Mouse (Mus musculus) embryonic facial prominence, embryonic 11.5 days (tissue): Measurements from ENCODE around the gene Gm42688. TPM values are rescaled to one million over a fixed set of nuclear protein-coding genes. Genes with fewer than 3 reads are reported as not detected.

Experiments
- ATAC-seq: fragments of 200-750 bp; cut with Nextera tagmentation; replicated peaks from 2 replicates; pipeline ENCODE4 v1.8.0; 2017; ENCODE audit warnings: low read depth; ENCODE audit not compliant: insufficient number of reproducible peaks, low FRiP score, low TSS enrichment
- DNase-seq: peaks from one replicate; pipeline ENCODE4 v3.0.0-alpha.2; 2015; ENCODE audit warnings: low spot score
- H3K27ac ChIP-seq: fragments of 300-500 bp; sonication (generic); replicated peaks from 2 replicates; pipeline ENCODE4 v1.5.1; 2014; ENCODE audit warnings: mild to moderate bottlenecking, low read depth, low read length, control low read depth
- H3K27me3 ChIP-seq: fragments of 300-500 bp; sonication (generic); 2 replicates; pipeline ENCODE4 v1.6.1; 2014; ENCODE audit warnings: mild to moderate bottlenecking, low read length, moderate library complexity, mixed read lengths; ENCODE audit not compliant: control insufficient read depth, insufficient read depth
- H3K36me3 ChIP-seq: fragments of 300-500 bp; sonication (generic); replicated peaks from 2 replicates; pipeline ENCODE4 v1.6.1; 2014; ENCODE audit warnings: low read depth, mild to moderate bottlenecking, low read length, moderate library complexity, mixed read lengths; ENCODE audit not compliant: control insufficient read depth, insufficient read depth
- H3K4me1 ChIP-seq: fragments of 300-500 bp; sonication (generic); 2 replicates; pipeline ENCODE4 v1.6.1; 2014; ENCODE audit warnings: low read length, mixed read lengths; ENCODE audit not compliant: control insufficient read depth, insufficient read depth
- H3K4me2 ChIP-seq: fragments of 300-500 bp; sonication (generic); 2 replicates; pipeline ENCODE4 v1.6.1; 2014; ENCODE audit warnings: low read depth, mild to moderate bottlenecking, control low read depth, low read length, moderate library complexity
- H3K4me3 ChIP-seq: fragments of 300-500 bp; sonication (generic); 2 replicates; pipeline ENCODE4 v1.5.1; 2014; ENCODE audit warnings: low read depth, low read length, control low read depth
- H3K9ac ChIP-seq: fragments of 300-500 bp; sonication (generic); replicated peaks from 2 replicates; pipeline ENCODE4 v1.6.1; 2014; ENCODE audit warnings: mild to moderate bottlenecking, control low read depth, low read length
- H3K9me3 ChIP-seq: fragments of 300-500 bp; sonication (generic); replicated peaks from 2 replicates; pipeline ENCODE4 v1.6.1; 2016; ENCODE audit warnings: mild to moderate bottlenecking, low read length, inconsistent platforms, mixed read lengths; ENCODE audit not compliant: control insufficient read depth
- WGBS: fragments of 180-500 bp; shearing (Covaris S2); extraction: QIAGEN DNeasy Blood & Tissue Kit; methylation state at CpG from one replicate; pipeline ENCODE4 v1.1.7; 2014; 5-methylcytosine and 5-hydroxymethylcytosine counted together
- polyA plus RNA-seq: library from polyadenylated mRNA; unstranded; fragments of >200 nt; fragmentation: Nextera tagmentation; extraction: Ambion mirVana; gene quantifications from 2 replicates; pipeline ENCODE4 v1.2.1, GENCODE M21; 2014

Gm42688 gene
- polyA plus RNA-seq, 1 experiment from 2014 or later: 0.97 TPM

- WGBS: 32% methylated on average over 6 of the region's 6 CpGs
- ATAC-seq: no peak
- DNase-seq: no peak
Observed at GRCm38 (mm10) chr6:83066441-83066840, 35.0 kb upstream of the Gm42688 start.

GRCm38 (mm10) chr6:83068221-83068620, 33.2 kb upstream of the Gm42688 start:
- no peaks in the 10 kb centered on the region for H3K36me3 ChIP-seq
- H3K4me1 ChIP-seq: peaks cover 6% of the 10 kb centered on the region
- H3K4me2 ChIP-seq: no peak overlapping the region
- H3K27me3 ChIP-seq: peaks cover 91% of the 10 kb centered on the region
- H3K4me3 ChIP-seq: peak overlapping the region; percentile 30; the same call in 1 of the 2 replicates
- H3K27ac ChIP-seq: no peak overlapping the region
- H3K9me3 ChIP-seq: no peaks in the 10 kb centered on the region
- no peak for ATAC-seq
- no peak overlapping the region for H3K9ac ChIP-seq
- WGBS: 3% methylated on average over 8 of the region's 8 CpGs
- DNase-seq: no peak

More at GRCm38 (mm10) chr6:83066441-83066840, 35.0 kb upstream of the Gm42688 start:
- no peak overlapping the region for H3K4me2 ChIP-seq
- H3K27me3 ChIP-seq: peaks cover 83% of the 10 kb centered on the region
- no peaks in the 10 kb centered on the region for H3K36me3 ChIP-seq
- H3K4me3 ChIP-seq: no peak overlapping the region
- H3K9me3 ChIP-seq: no peaks in the 10 kb centered on the region
- no peak overlapping the region for H3K9ac ChIP-seq
- peaks cover 6% of the 10 kb centered on the region for H3K4me1 ChIP-seq
- no peak overlapping the region for H3K27ac ChIP-seq

DNA sequence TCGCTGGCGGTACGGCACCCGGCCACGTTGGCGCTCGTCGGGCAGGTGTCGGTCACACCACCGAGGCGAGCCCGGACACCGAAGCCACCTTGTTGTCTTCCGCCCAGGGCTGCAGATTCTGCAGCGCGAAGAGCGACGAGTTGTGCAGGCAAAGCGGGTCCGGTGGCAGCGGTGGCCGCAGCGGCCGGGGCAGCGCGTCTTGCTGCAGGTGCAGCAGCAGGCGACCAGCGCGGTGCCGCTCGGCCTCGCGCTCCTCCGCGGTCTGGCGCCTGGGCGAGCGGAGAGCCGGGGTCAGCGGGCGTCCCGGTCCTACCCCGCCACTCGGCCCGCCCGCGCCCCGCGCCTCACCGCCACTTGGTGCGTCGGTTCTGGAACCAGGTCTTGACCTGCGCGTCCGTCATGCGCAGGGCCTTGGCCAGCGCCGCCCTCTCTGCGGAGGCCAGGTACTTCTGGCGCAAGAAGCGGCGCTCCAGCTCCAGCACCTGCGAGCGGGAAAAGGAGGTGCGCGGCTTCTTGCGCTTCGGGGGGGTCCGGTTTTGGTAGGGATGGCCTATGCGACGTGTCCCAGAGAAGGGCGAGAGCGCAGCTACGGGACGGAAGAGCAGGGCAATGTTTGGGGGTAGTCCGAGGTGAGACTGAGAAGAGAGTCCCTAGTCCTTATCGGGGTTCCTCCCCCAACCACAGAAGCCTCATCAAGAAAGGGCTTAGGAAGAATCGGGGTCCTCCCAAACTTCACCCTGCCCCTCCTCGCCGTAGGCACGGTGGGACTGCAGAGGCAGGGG, 32.5 kb upstream of the Gm42688 start:
- H3K27ac ChIP-seq: no peak overlapping the region
- H3K27me3 ChIP-seq: peaks cover 89% of the 10 kb centered on the region
- DNase-seq (no peak), ATAC-seq (no peak)
- H3K4me2 ChIP-seq: peak overlapping the region; percentile 41
- no peaks in the 10 kb centered on the region for H3K9me3 ChIP-seq
- no peaks in the 10 kb centered on the region for H3K36me3 ChIP-seq
- H3K4me3 ChIP-seq: peak overlapping the region; percentile 30
- under 1% methylated on average over 81 of the region's 81 CpGs for WGBS
- no peak overlapping the region for H3K9ac ChIP-seq
- H3K4me1 ChIP-seq: peaks cover 6% of the 10 kb centered on the region

DNA sequence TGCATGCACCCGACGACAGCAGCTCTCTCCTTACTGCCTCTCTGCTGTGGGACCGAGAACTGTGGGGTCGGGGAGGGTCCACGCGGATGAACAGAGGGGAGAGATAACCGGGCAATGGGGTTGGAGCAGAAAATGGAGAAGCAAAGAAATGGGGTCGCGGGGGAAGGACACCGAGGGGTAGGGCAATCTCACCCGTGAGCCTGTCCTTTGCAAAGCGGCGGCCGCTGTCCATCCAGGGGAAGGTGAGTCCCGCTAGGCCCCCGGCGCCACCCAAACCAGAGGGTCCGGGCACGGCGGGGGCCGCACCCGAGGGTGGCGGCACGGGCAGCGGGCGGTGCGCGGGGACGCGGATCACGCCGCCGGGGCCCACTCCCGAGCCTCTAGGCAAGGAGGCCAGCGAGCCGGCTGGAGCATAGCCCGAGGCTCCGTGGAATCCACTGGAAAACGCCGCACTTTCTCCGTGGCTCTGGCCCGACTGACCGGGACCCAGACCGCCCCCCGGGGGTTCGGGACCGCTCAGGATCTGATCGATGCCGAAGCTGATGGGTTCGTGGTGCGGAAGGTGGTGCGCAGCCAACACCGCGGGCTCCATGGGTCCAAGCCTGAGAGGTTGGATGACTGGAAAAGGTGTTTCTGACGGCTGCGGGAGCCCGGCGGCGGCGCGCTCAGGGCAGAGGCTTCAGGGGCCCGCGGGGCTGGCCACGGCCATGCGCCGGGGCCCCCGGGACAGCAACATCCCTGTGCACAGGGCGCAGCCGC, 31.8 kb upstream of the Gm42688 start:
- DNase-seq (no peak), ATAC-seq (peak; percentile 10; the same call in 1 of the 2 replicates)
- Histone ChIP-seq H3K4me1 (peaks cover 6% of the 10 kb centered on the region), H3K4me3 (peak overlapping the region; percentile 30), H3K27ac (no peak overlapping the region), H3K36me3 (no peaks in the 10 kb centered on the region), H3K27me3 (peaks cover 86% of the 10 kb centered on the region), H3K4me2 (peak overlapping the region; percentile 46), H3K9me3 (no peaks in the 10 kb centered on the region), H3K9ac (no peak overlapping the region; the same call in none of the 2 replicates)
- 3% methylated on average over 69 of the region's 69 CpGs for WGBS

DNA sequence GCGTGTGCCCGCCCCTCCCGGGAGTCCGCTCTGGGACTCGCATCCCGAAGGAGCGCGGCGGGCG, 31.3 kb upstream of the Gm42688 start, which contains the start of gene Tlx2:
Tlx2 (minus strand) TSS at position 47 of the 64 bp plus-strand sequence.
- H3K36me3 ChIP-seq: no peaks in the 10 kb centered on the region

DNA sequence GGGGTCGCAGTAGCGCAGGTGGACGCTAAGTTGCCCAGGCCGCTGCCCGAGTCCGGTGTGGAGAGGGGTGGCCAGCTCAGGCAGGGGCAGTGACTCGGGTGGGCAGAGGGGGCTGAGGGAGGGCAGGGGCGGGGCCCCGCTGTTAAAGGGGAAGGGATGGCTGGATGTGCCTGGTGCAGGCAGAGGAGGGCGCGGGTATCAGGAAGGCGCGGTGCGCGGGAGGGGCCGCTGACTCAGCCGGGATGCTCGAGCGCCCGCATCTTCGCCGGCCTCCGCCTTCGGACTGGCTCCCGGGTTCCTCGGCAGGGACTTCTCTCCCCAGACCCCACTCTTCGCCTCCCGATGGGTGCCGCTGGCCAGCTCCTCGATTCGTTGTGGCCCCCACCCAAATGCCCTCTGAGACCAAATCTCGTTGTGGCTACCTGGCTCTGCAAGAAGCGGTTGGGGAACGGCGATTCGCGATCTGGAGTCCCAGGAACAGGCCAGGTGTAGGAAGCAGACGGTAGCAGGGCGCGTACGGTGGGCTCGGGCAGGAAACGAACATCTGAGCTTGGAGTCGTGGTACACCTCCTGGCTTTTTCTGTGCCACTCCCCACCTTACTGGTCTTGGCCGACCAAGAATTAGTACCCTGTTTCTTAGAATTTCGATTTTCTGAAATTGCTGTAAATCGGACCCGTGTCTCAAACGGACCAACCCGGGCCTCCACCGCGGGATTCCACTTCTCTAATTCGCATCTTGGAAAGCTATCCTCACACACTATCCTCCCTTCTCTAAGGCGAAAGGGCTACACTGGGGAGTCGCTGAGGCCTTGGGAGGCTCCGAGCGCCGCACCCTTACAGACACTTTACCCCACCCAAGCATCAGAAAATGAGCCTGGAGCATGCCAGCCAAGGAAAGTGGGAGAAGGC, 30.9 kb upstream of the Gm42688 start:
- Histone ChIP-seq H3K27me3 (peaks cover 80% of the 10 kb centered on the region), H3K36me3 (no peaks in the 10 kb centered on the region), H3K9ac (peak overlapping the region; percentile 30; the same call in 1 of the 2 replicates), H3K9me3 (no peaks in the 10 kb centered on the region), H3K4me3 (peak overlapping the region; percentile 30), H3K27ac (0 out of 2 replicates have a peak overlapping the region, but pooled peaks have one; percentile 28), H3K4me1 (peaks cover 6% of the 10 kb centered on the region), H3K4me2 (peak overlapping the region; percentile 46)
- ATAC-seq (peak; percentile 11; the same call in 1 of the 2 replicates), DNase-seq (no peak)
- under 1% methylated on average over 51 of the region's 58 CpGs for WGBS

More for the DNA sequence above, 31.3 kb upstream of the Gm42688 start, which contains the start of gene Tlx2:
- peaks cover 85% of the 10 kb centered on the region for H3K27me3 ChIP-seq
- H3K4me1 ChIP-seq: peaks cover 6% of the 10 kb centered on the region
- 0 out of 2 replicates have a peak within 1 kb of the TSS, but pooled peaks have one; percentile 28 for H3K27ac ChIP-seq
- WGBS: 1% methylated on average over 10 of the region's 10 CpGs
- H3K9me3 ChIP-seq: no peaks in the 10 kb centered on the region
- H3K4me3 ChIP-seq: peak within 1 kb of the TSS; percentile 30
- peak within 1 kb of the TSS; percentile 46 for H3K4me2 ChIP-seq
- H3K9ac ChIP-seq: peak within 1 kb of the TSS; percentile 30
- ATAC-seq: no peak
- no peak for DNase-seq

GRCm38 (mm10) chr6:83071220-83071619, 30.2 kb upstream of the Gm42688 start:
- under 1% methylated on average over 21 of the region's 24 CpGs for WGBS
- Histone ChIP-seq H3K27me3 (peaks cover 73% of the 10 kb centered on the region), H3K4me2 (peak overlapping the region; percentile 33), H3K4me1 (peaks cover 6% of the 10 kb centered on the region), H3K27ac (no peak overlapping the region), H3K9me3 (no peaks in the 10 kb centered on the region), H3K4me3 (peak overlapping the region; percentile 30), H3K9ac (peak overlapping the region; percentile 13; the same call in 1 of the 2 replicates), H3K36me3 (no peaks in the 10 kb centered on the region)
- DNase-seq: no peak
- ATAC-seq: peak; percentile 52
